Mouse (Mus musculus): ENCODE results near the gene Scn8a.

DNA sequence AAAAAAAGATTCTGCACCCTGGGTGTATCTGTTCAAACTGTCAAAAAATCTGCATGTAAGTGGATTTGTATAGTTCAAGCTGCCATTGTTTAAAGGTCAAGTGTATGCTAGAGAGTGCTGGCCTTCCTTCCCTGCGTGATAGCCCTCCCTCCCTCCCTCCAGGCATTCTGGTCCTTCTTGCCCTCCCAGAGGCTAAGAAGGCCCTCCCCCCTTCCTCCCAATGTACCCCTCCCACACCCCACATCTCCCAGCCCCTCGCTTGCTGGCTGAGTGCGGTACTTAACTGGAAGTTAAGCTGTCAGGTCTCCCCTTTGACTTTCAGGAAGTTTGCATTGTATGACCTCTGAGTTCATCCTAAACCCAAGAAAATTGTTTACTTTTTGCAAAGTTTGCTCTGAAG, 60.8 kb downstream of the Scn8a start:
- TF ChIP-seq POLR2A (IDR thresholded peaks at IDR 0.05; ENCODE audit: control insufficient read depth, extremely low read depth, insufficient read depth, low read length, poor library complexity) (no peak), CTCF (IDR thresholded peaks at IDR 0.05; ENCODE audit: borderline replicate concordance, control insufficient read depth, extremely low read depth, insufficient read depth, low read length, poor library complexity) (no peak)
